Mouse (Mus musculus) gastrocnemius, postnatal 4 days (tissue): ENCODE data around the gene Cyp1a1. TPM values are rescaled to one million over a fixed set of nuclear protein-coding genes. Genes with fewer than 3 reads are reported as not detected.

Experiments
- DNase-seq, 2 experiments: peaks; one replicate each; pipeline ENCODE4 v3.0.0; 2021 to 2022; ENCODE audit warnings: low spot score in 2 of 2, mixed read lengths in 2 of 2
- total RNA-seq, 2 experiments: library from RNA; stranded (reverse); gene quantifications; 2 replicates each; pipeline ENCODE4 v1.2.3; 2021

Cyp1a1 gene
- total RNA-seq, 2 experiments from 2014 or later, result not detected

DNA sequence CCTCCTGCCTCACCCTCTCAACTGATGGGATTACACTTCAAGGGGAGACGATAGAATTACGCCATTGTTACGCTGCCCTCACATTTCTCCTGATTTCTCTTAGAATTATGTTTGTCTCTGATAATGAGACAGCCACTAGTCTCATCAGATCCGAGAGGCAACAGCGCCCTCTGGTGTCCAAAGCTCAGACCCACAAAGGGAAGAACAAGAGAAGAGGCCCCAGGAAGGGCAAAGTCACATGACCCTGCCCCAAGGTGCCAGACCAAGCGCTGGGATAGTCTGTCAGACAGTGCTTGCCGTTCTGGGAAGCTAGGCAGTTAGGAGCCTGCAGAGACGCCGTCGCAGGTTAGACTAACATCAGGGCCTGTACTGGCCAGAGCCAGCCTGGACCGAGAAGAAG, 32.0 kb upstream of the Cyp1a1 start:
- peak; percentile 91 to 94 for DNase-seq

DNA sequence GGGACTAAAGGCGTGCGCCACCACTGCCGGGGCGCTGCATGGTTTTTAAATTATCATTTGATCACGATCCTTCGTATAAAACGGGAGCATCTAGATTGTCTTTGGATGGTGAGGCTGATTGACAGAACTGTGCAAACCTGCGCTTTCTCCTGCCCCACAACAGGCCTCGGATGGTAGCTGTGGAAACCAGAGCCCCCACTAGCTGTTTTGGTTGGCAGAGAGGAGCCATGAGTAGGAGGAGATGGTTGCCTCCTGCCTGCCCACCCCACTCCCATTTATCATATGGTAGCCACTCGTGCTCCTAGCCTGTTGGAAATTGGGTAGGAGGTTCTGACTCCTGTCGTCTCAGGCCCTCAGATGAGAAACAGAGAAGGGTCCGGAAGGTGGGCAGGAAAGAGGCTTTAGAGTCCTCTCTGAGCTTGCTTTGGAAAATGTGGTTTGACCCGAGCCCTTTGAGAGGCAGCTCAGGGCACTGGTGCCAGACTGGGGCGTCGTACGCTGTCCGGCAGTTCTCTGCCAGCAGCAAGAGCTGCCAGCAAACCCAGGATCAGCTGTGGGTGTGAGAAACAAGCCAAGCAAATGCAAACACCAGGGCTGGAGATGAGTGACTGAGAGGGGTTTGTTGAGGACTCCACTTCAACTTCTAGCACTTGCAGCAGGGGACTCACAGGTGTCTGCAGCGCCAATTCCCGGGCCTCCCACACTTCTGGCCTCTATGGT, 30.9 kb upstream of the Cyp1a1 start:
- DNase-seq, result no peak

GRCm38 (mm10) chr9:57657843-57658242, 29.9 kb upstream of the Cyp1a1 start:
- no peak for DNase-seq

- no peak for DNase-seq
Observed at GRCm38 (mm10) chr9:57658970-57659369, 28.8 kb upstream of the Cyp1a1 start.

DNA sequence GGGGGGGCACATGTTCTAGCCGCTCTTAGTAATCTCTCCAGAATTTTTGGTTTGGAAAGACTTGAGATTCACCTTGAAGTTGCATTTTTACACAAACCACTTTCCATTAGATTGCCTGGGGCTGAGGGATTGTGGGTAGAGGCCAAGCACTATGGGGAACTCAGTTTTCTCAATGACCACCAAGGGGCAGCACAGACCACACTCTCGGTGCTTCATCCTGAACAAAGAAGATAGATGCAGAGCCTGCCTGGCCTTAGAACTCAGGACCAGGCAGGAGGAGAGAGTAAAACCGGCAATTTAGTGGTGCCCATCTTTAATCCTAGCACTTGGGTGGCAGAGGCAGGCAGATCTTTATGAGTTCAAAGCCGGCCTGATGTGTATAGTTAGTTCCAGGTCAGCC, 28.0 kb upstream of the Cyp1a1 start:
- DNase-seq, result peak in 1 of 2 experiments; percentile 61

DNA sequence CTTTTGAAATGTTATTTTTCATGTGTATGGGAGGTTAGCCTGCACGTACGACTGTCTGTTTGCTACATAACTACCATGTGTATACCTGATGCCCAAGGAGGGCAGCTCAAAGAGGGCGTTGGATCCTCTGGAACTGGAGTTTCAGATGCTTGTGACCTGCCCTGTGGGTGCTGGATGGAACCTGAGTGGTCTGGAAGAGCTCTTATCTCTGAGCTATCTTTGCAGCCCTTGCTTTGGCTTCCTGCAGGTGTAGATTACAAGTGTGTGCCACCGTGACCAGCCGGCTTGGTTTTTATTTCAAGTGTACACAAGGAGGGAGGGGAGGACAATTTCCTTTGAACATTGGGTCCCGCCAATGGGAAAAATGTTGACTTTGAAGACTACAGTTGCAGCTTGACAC, 27.2 kb upstream of the Cyp1a1 start:
- no peak for DNase-seq

GRCm38 (mm10) chr9:57661552-57661951, 26.2 kb upstream of the Cyp1a1 start:
- no peak for DNase-seq

DNA sequence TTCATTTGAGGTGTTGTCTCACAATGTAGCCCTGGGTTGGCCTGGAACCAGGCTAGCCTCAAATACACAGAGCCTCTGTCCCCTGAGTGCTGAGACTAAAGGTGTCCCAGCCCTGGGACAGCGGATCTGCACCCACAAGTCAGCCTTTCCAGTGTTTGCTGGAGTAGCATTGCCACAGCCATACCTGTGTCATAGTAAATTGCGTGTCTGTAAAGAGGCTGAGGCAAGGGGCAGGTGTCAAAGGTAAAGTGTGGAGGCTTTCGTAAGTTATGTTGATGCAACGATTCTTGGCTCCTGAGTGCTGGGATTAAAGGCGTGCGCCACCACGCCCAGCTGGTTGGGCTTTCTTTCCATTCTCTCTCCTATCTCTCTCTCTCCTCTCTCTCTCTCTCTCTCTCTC, 23.1 kb upstream of the Cyp1a1 start:
- DNase-seq, result no peak

DNA sequence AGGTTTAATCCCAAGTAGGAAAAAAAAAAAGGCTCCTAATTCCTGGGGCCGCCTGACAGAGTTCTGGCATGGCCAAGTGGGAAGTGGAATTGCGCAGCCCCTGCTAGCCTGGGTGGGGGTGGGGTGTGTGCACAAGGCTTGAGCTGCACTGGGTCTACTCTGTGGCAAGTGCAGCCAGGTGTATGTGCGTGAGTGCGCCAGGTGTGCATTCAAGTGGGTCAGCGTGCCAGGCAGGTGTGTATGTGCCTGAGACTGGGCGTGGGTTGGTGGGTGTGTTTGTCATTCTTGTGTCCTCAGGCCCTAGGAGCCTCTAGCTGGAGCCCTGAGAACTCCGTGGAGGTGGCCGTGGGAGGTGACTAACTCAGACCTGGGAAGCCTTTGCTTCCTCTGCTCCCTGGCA, 21.2 kb upstream of the Cyp1a1 start:
- no peak for DNase-seq

DNA sequence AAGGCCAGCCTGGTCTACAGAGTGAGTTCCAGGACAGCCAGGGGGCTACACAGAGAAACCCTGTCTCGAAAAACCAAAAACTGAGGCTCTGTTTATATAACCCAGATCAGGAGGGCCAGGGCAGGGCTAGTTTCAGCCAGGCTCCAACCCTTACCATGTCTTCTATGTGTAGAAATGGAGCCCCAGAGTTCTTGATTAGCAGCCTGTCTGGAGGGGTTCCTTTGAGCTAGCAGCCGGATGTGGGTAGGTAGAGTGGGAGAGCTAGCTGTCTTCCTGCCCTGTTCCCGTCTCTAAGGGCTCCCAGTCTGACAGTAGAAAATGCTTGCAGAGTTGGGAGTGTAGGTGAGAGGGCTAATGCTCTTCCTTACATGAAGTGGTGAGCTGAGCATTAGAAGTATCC, 20.6 kb upstream of the Cyp1a1 start:
- no peak for DNase-seq

DNA sequence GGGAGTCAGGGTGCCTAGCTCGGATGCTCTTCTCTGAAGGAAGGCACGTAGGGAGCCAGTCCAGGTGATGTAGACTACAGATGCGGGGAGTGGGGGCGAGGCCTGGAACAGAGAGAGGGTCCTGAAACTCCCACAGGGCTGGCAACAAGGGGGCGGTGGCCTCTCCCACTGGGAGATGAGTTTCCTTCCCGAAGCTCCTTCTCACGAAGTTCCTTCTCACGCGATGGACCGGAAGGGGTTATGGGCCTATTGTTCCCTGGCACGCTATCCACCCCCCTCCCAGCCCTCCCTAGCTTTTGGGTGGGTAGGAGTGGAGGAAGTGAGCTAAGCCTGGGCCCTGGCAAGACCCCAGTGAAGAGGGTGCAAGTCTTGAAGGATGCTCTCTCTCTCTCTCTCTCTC, 19.9 kb upstream of the Cyp1a1 start:
- DNase-seq, result no peak

DNA sequence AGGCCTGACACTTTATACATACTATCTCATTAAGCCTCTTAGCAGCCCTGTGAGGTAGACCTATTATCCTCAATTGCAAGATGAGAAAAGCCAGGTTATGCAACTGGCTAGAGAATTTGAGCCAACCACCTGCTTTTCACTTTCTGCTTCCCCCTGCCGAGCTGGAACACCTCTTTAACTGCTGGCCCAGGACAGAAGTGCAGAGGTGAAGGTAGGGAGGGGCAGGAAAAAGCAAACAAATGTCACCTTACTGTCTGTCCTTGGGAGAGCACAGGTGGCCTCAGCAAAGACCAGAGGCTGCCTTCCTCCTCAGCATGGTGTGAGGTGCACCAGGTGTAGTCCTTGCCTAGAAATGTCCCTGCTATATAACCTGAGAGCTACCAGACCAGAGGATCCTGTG, 19.5 kb upstream of the Cyp1a1 start:
- DNase-seq, result no peak

DNA sequence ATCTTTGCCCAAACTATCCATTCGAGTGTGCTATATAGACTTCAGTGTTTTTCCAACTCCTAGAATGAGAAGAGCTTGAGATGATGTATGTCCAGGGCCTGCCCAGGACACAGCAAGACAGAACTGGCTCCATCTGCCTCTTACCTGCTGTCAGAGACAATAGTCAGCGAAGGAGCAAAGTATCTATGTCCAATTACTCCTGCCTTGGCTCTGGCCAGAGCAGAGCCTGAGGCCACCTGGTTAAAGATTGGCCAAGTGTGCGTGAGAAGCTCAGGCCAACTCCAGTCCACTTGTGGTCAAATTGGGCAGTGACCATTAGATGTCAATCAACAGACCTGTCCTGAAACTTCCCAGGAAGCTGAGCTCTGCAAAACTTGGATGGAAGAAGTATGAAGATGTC, 18.2 kb upstream of the Cyp1a1 start:
- DNase-seq, result no peak

- no peak for DNase-seq
Observed at GRCm38 (mm10) chr9:57671037-57671436, 16.7 kb upstream of the Cyp1a1 start.

DNA sequence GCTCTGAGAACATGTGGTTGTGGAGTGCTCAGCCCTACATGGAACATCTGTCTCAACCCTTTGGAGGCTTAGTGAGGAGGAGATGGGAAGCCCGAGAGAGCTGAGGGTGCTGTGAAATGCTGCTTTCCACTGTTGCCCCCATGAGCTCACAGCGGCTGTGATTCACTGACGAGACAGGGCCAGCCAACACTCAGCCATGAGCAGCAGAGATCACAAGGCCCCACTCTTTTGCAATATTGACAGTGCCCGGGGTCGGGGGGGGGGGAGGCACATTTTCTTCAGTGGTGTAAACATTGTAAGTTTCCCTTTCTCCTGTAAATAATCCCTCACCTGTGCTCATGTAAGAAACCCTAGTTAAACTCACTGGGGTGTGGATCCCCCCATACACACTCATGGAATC, 16.2 kb upstream of the Cyp1a1 start:
- DNase-seq, result no peak

GRCm38 (mm10) chr9:57681411-57681810, 6.3 kb upstream of the Cyp1a1 start:
- DNase-seq, result no peak

- no peak for DNase-seq
Observed at GRCm38 (mm10) chr9:57683520-57683919, 4.2 kb upstream of the Cyp1a1 start, which contains the start of gene Cyp1a2. Gene Cyp1a2, minus strand, starts transcription at chr9:57683703.

DNA sequence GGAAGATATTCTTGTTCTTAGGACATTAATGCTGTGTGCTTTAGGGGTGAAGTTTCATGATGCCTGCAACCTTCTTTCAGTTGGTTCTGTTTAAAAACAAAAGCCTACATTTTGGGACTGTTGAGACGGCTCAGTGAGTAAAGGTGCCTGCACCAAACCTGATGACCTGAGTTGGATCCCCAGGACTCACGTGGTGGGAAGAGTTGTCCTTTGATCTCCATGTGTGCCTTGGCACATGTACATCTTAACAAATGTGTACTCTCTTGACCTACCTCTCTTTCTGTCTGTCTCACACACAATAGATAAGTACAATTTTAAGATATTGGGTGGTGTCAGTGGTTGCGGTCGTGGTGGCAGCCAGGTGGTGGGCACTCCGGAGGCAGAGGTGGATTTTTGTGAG, 1.7 kb upstream of the Cyp1a1 start:
- DNase-seq, result no peak

DNA sequence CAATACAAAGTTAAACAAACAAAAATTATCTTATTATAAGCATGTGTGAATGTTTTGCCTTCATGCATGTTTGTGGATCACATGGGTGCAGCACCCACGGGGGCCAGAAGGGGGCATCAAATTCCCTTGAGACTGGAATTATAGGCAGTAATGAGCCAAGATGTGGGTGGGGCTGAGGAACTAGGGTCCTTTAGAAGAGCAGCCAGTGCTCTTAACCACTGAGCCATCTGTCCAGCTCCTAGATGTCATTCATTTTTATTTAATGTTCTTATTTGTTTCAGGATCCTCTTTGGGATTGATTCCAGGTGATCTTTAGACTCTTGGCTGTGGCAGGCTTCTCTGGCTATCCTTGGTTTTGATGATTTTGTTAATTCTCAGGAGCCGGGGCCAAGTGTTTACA, 430 bp downstream of the Cyp1a1 start:
- no peak for DNase-seq

DNA sequence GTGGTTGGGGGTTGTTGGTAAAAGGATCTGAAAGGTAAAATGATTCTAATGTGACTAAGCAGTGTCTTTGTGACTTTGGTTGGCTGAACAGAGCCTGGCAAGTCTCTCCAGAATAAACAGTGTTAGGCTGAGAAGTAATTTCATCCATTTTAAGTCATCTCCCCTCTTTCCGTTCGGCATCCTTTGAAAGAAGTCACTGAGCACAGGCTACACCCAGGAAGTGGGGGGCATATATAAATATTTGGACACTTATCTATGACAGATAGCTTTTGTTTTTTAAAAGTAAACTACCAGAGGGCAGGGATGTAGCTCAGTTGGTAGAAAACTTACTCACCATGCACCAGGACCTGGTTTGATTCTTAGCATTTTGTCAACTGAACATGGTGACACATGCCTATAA, 878 bp downstream of the Cyp1a1 start:
- DNase-seq, result no peak

GRCm38 (mm10) chr9:57694108-57694507, 6.4 kb downstream of the Cyp1a1 start:
- no peak for DNase-seq

GRCm38 (mm10) chr9:57696380-57697285, 8.9 kb downstream of the Cyp1a1 start:
- peak in 1 of 2 experiments; percentile 24 for DNase-seq
